Mouse (Mus musculus): ENCODE results near the gene Xkr7. TPM values are rescaled to one million over a fixed set of nuclear protein-coding genes. Genes with fewer than 3 reads are reported as not detected.

Gene Xkr7
- total and polyA plus RNA-seq, 2 experiments from 2014 or later, result 1.1 to 35.5 TPM

- no peaks in the 10 kb centered on the region for H3K4me1 ChIP-seq (ENCODE audit: insufficient read depth, low read length)
- 49% methylated on average over 4 of the region's 4 CpGs for WGBS
- ATAC-seq (ENCODE audit: low FRiP score), result no peak
- no peak overlapping the region for H3K9ac ChIP-seq (replicated peaks; ENCODE audit: low read length, poor library complexity, severe bottlenecking)
- no peak overlapping the region for H3K4me3 ChIP-seq (ENCODE audit: low read depth, low read length)
- DNase-seq (ENCODE audit: low spot score), result no peak
- no peaks in the 10 kb centered on the region for H3K36me3 ChIP-seq (ENCODE audit: insufficient read depth, low read length)
- no peak overlapping the region for H3K27ac ChIP-seq (ENCODE audit: low read depth, low read length)
- no peaks in the 10 kb centered on the region for H3K9me3 ChIP-seq (ENCODE audit: low read length)
- H3K27me3 ChIP-seq (ENCODE audit: insufficient read depth, low read length), result no peaks in the 10 kb centered on the region
- TF ChIP-seq CTCF (IDR thresholded peaks at IDR 0.05), result no peak
- H3K4me2 ChIP-seq (ENCODE audit: low read depth, low read length, poor library complexity, severe bottlenecking), result no peak overlapping the region
These were observed 4.2 kb upstream of the Xkr7 start for GRCm38 (mm10) chr2:153027501-153027900.

GRCm38 (mm10) chr2:153030422-153030821 lies 1.2 kb upstream of the Xkr7 start:
- no peak for TF ChIP-seq CTCF (IDR thresholded peaks at IDR 0.05)
- ATAC-seq (ENCODE audit: low FRiP score) (no peak), DNase-seq (ENCODE audit: low spot score) (peak; percentile 57)
- Histone ChIP-seq H3K9me3 (ENCODE audit: low read length) (no peaks in the 10 kb centered on the region), H3K4me1 (ENCODE audit: insufficient read depth, low read length) (peaks cover 21% of the 10 kb centered on the region; the same call in 1 of the 2 replicates), H3K4me3 (ENCODE audit: low read depth, low read length) (peak overlapping the region; percentile 72; the same call in 1 of the 2 replicates), H3K4me2 (ENCODE audit: low read depth, low read length, poor library complexity, severe bottlenecking) (peak overlapping the region; percentile 84), H3K27ac (ENCODE audit: low read depth, low read length) (peak overlapping the region; percentile 88; the same call in 1 of the 2 replicates), H3K9ac (replicated peaks; ENCODE audit: low read length, poor library complexity, severe bottlenecking) (0 out of 2 replicates have a peak overlapping the region, but pooled peaks have one; percentile 19), H3K27me3 (ENCODE audit: insufficient read depth, low read length) (no peaks in the 10 kb centered on the region), H3K36me3 (ENCODE audit: insufficient read depth, low read length) (no peaks in the 10 kb centered on the region)
- 16% methylated on average over 4 of the region's 4 CpGs for WGBS

GRCm38 (mm10) chr2:153032083-153032842 lies 611 bp downstream of the Xkr7 start:
- no peak for TF ChIP-seq CTCF (IDR thresholded peaks at IDR 0.05)
- DNase-seq (ENCODE audit: low spot score), result peak; percentile 55
- Histone ChIP-seq H3K9me3 (ENCODE audit: low read length) (no peaks in the 10 kb centered on the region), H3K27ac (ENCODE audit: low read depth, low read length) (peak overlapping the region; percentile 88), H3K4me3 (ENCODE audit: low read depth, low read length) (peak overlapping the region; percentile 72), H3K27me3 (ENCODE audit: insufficient read depth, low read length) (no peaks in the 10 kb centered on the region), H3K4me2 (ENCODE audit: low read depth, low read length, poor library complexity, severe bottlenecking) (peak overlapping the region; percentile 84), H3K9ac (replicated peaks; ENCODE audit: low read length, poor library complexity, severe bottlenecking) (peak overlapping the region; percentile 73), H3K36me3 (ENCODE audit: insufficient read depth, low read length) (no peaks in the 10 kb centered on the region), H3K4me1 (ENCODE audit: insufficient read depth, low read length) (peaks cover 21% of the 10 kb centered on the region; the same call in 1 of the 2 replicates)
- WGBS, result 1% methylated on average over 45 of the region's 58 CpGs
- peak; percentile 72 for ATAC-seq (ENCODE audit: low FRiP score)

- 8% methylated on average over 4 of the region's 4 CpGs for WGBS
These were observed 1.3 kb downstream of the Xkr7 start for GRCm38 (mm10) chr2:153032973-153033372.

GRCm38 (mm10) chr2:153033545-153034230 lies 2.0 kb downstream of the Xkr7 start:
- 0 out of 2 replicates have a peak overlapping the region, but pooled peaks have one; percentile 73 for H3K9ac ChIP-seq (replicated peaks; ENCODE audit: low read length, poor library complexity, severe bottlenecking)
- H3K27ac ChIP-seq (ENCODE audit: low read depth, low read length), result no peak overlapping the region
- 55% methylated on average over 5 of the region's 5 CpGs for WGBS
- peaks cover 24% of the 10 kb centered on the region for H3K4me1 ChIP-seq (ENCODE audit: insufficient read depth, low read length)
- DNase-seq (ENCODE audit: low spot score), result no peak
- peak overlapping the region; percentile 72 for H3K4me3 ChIP-seq (ENCODE audit: low read depth, low read length)
- no peaks in the 10 kb centered on the region for H3K27me3 ChIP-seq (ENCODE audit: insufficient read depth, low read length)
- ATAC-seq (ENCODE audit: low FRiP score), result no peak
- no peaks in the 10 kb centered on the region for H3K36me3 ChIP-seq (ENCODE audit: insufficient read depth, low read length)
- H3K9me3 ChIP-seq (ENCODE audit: low read length), result no peaks in the 10 kb centered on the region
- no peak for TF ChIP-seq CTCF (IDR thresholded peaks at IDR 0.05)
- peak overlapping the region; percentile 84 for H3K4me2 ChIP-seq (ENCODE audit: low read depth, low read length, poor library complexity, severe bottlenecking)

More at GRCm38 (mm10) chr2:153032973-153033372, 1.3 kb downstream of the Xkr7 start:
- TF ChIP-seq CTCF (IDR thresholded peaks at IDR 0.05), result no peak
- Histone ChIP-seq H3K4me3 (ENCODE audit: low read depth, low read length) (peak overlapping the region; percentile 72), H3K4me1 (ENCODE audit: insufficient read depth, low read length) (peaks cover 21% of the 10 kb centered on the region; the same call in 1 of the 2 replicates), H3K4me2 (ENCODE audit: low read depth, low read length, poor library complexity, severe bottlenecking) (peak overlapping the region; percentile 84), H3K9ac (replicated peaks; ENCODE audit: low read length, poor library complexity, severe bottlenecking) (peak overlapping the region; percentile 73), H3K27me3 (ENCODE audit: insufficient read depth, low read length) (no peaks in the 10 kb centered on the region), H3K36me3 (ENCODE audit: insufficient read depth, low read length) (no peaks in the 10 kb centered on the region), H3K9me3 (ENCODE audit: low read length) (no peaks in the 10 kb centered on the region), H3K27ac (ENCODE audit: low read depth, low read length) (0 out of 2 replicates have a peak overlapping the region, but pooled peaks have one; percentile 88)
- ATAC-seq (ENCODE audit: low FRiP score) (no peak), DNase-seq (ENCODE audit: low spot score) (peak; percentile 44)

Measured in midbrain, postnatal 0 days (tissue).